Mouse (Mus musculus) intestine, embryonic 16.5 days (tissue): ENCODE data around the gene Tenm3. TPM values are rescaled to one million over a fixed set of nuclear protein-coding genes. Genes with fewer than 3 reads are reported as not detected.

Source experiments
- ATAC-seq: fragments of 200-750 bp; cut with Nextera tagmentation; 2 replicates; pipeline ENCODE4 v1.8.0; 2017; ENCODE audit warnings: moderate TSS enrichment, moderate library complexity
- H3K27ac ChIP-seq: fragments of 300-500 bp; sonication (generic); 2 replicates; pipeline ENCODE4 v1.5.1; 2014; ENCODE audit warnings: mild to moderate bottlenecking, low read length
- H3K27me3 ChIP-seq: fragments of 300-500 bp; sonication (generic); replicated peaks from 2 replicates; pipeline ENCODE4 v1.6.1; 2014; ENCODE audit warnings: low read length, control low read depth, mixed read lengths; ENCODE audit not compliant: control insufficient read depth, insufficient read depth
- H3K36me3 ChIP-seq: fragments of 300-500 bp; sonication (generic); 2 replicates; pipeline ENCODE4 v1.6.1; 2014; ENCODE audit warnings: low read length, control low read depth; ENCODE audit not compliant: control insufficient read depth, insufficient read depth
- H3K4me1 ChIP-seq: fragments of 300-500 bp; sonication (generic); 2 replicates; pipeline ENCODE4 v1.6.1; 2014; ENCODE audit warnings: low read length, control low read depth, mixed read lengths; ENCODE audit not compliant: control insufficient read depth, insufficient read depth
- H3K4me2 ChIP-seq: fragments of 300-500 bp; sonication (generic); 2 replicates; pipeline ENCODE4 v1.6.1; 2014; ENCODE audit warnings: low read depth, low read length, control low read depth
- H3K4me3 ChIP-seq: fragments of 300-500 bp; sonication (generic); 2 replicates; pipeline ENCODE4 v1.5.1; 2014; ENCODE audit warnings: mild to moderate bottlenecking, low read length
- H3K9ac ChIP-seq: fragments of 300-500 bp; sonication (generic); 2 replicates; pipeline ENCODE4 v1.6.1; 2014; ENCODE audit warnings: low read depth, low read length
- H3K9me3 ChIP-seq: fragments of 300-500 bp; sonication (generic); 2 replicates; pipeline ENCODE4 v1.6.1; 2016; ENCODE audit warnings: low read length, control low read depth; ENCODE audit not compliant: control insufficient read depth
- WGBS: fragments of 180-500 bp; shearing (Covaris S2); extraction: QIAGEN DNeasy Blood & Tissue Kit; methylation state at CpG from one replicate; pipeline ENCODE4 v1.1.7; 2014; 5-methylcytosine and 5-hydroxymethylcytosine counted together
- polyA plus RNA-seq: library from polyadenylated mRNA; unstranded; fragments of >200 nt; fragmentation: Nextera tagmentation; extraction: Ambion mirVana; gene quantifications from 2 replicates; pipeline ENCODE4 v1.2.1, GENCODE M21; 2015

The Tenm3 gene
- polyA plus RNA-seq, 1 experiment from 2014 or later: 11.3 TPM

DNA sequence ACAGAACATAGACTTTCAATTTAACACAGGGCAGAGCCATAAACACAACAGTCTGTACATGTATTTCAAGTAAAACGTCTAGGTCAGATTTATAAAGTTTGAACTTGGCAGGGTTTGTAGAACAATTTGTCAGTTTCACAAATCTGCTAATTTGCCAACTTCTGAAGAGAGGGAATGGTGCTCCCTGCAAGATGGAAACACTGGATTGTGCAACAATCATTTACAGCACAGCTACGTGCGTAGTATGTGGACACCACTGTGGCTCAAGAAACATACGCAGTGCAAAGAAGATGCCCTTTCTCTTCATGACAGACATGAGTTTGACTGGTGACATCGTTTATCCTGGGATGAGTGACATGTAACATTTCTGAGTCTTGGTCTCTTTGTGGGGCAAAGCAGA is 24.4 kb downstream of the Tenm3 start:
- H3K4me2 ChIP-seq: 0 out of 2 replicates have a peak overlapping the region, but pooled peaks have one; percentile 8

GRCm38 (mm10) chr8:48816941-48817340 is 26.8 kb downstream of the Tenm3 start:
- Histone ChIP-seq H3K36me3 (no peaks in the 10 kb centered on the region), H3K27me3 (no peaks in the 10 kb centered on the region), H3K27ac (no peak overlapping the region), H3K4me3 (peak overlapping the region; percentile 21; the same call in 1 of the 2 replicates), H3K9me3 (no peaks in the 10 kb centered on the region), H3K4me1 (no peaks in the 10 kb centered on the region), H3K4me2 (no peak overlapping the region), H3K9ac (no peak overlapping the region)
- ATAC-seq: no peak
- 60% methylated on average over 13 of the region's 13 CpGs for WGBS

More for the DNA sequence above, 24.4 kb downstream of the Tenm3 start:
- no peaks in the 10 kb centered on the region for H3K4me1 ChIP-seq
- no peaks in the 10 kb centered on the region for H3K36me3 ChIP-seq
- WGBS: 44% methylated on average over 5 of the region's 5 CpGs
- no peaks in the 10 kb centered on the region for H3K9me3 ChIP-seq
- H3K27me3 ChIP-seq: no peaks in the 10 kb centered on the region
- no peak overlapping the region for H3K9ac ChIP-seq
- H3K4me3 ChIP-seq: no peak overlapping the region
- peak; percentile 33; the same call in 1 of the 2 replicates for ATAC-seq
- 0 out of 2 replicates have a peak overlapping the region, but pooled peaks have one; percentile 31 for H3K27ac ChIP-seq

DNA sequence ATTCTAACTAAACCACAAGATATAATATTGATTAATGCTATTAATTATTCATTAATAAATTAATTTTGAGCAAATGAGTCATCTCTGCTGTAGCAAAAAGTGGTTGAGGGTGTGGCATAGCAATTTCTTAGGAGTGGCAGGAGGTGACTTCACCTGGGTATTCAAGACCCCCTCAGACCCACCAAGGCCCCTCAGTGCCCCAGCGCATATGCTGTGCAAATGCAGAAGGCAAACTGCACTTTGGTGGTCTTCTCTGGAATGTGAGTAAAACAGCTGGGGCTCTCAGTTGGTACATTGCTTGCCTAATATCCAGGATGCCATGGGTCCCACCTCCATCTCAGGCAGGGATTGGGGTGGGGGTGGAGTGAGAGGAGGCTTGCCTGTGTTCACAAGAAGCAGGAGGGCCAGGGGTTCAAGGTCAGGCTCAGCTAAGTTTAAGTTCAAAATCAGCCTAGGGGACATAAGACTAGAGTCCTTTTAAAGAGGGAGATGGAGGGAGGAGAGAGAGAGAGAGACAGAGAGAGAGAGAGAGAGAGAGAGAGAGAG is 31.5 kb downstream of the Tenm3 start:
- no peak for ATAC-seq
- no peaks in the 10 kb centered on the region for H3K27me3 ChIP-seq
- H3K4me1 ChIP-seq: no peaks in the 10 kb centered on the region
- no peaks in the 10 kb centered on the region for H3K36me3 ChIP-seq
- no peak overlapping the region for H3K4me3 ChIP-seq
- no peak overlapping the region for H3K4me2 ChIP-seq
- no peak overlapping the region for H3K9ac ChIP-seq
- WGBS: 89% methylated on average over 1 of the region's 1 CpGs
- no peak overlapping the region for H3K27ac ChIP-seq
- H3K9me3 ChIP-seq: no peaks in the 10 kb centered on the region

GRCm38 (mm10) chr8:48810615-48811014 is 33.1 kb downstream of the Tenm3 start:
- WGBS: 76% methylated on average over 1 of the region's 1 CpGs
- Histone ChIP-seq H3K4me1 (no peaks in the 10 kb centered on the region), H3K36me3 (no peaks in the 10 kb centered on the region), H3K9me3 (no peaks in the 10 kb centered on the region), H3K9ac (no peak overlapping the region), H3K4me3 (no peak overlapping the region), H3K27ac (no peak overlapping the region), H3K4me2 (no peak overlapping the region), H3K27me3 (no peaks in the 10 kb centered on the region)
- ATAC-seq: no peak

- H3K27ac ChIP-seq: no peak overlapping the region
- no peaks in the 10 kb centered on the region for H3K9me3 ChIP-seq
- no peaks in the 10 kb centered on the region for H3K36me3 ChIP-seq
- no peaks in the 10 kb centered on the region for H3K4me1 ChIP-seq
- no peak overlapping the region for H3K4me3 ChIP-seq
- no peak overlapping the region for H3K9ac ChIP-seq
- WGBS: 47% methylated on average over 3 of the region's 3 CpGs
- peak; percentile 68 for ATAC-seq
- H3K27me3 ChIP-seq: no peaks in the 10 kb centered on the region
- no peak overlapping the region for H3K4me2 ChIP-seq
Observed at GRCm38 (mm10) chr8:48809104-48809503, 34.6 kb downstream of the Tenm3 start.

DNA sequence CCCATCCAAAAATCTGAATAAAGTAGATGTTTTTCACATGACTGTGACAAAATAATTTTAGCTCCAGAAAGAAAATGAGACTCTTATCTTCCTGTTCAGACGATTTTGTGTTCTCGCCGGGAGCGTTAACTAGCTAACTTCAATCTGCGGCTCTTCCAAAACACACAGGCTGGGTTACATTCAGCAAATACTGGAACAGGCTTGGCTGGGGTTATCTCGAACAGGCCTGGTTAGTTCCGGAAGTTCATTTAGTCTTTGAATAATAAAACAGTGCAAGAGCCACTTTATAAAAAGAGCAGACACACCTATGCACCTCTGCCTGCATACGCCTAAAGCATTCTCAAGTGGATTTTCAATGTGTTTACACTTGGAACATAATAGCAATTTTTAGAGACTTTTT is 40.7 kb downstream of the Tenm3 start:
- no peak for ATAC-seq
- no peaks in the 10 kb centered on the region for H3K9me3 ChIP-seq
- no peak overlapping the region for H3K27ac ChIP-seq
- no peaks in the 10 kb centered on the region for H3K27me3 ChIP-seq
- H3K4me2 ChIP-seq: no peak overlapping the region
- 67% methylated on average over 8 of the region's 8 CpGs for WGBS
- no peaks in the 10 kb centered on the region for H3K36me3 ChIP-seq
- H3K4me3 ChIP-seq: no peak overlapping the region
- H3K9ac ChIP-seq: no peak overlapping the region
- H3K4me1 ChIP-seq: no peaks in the 10 kb centered on the region

GRCm38 (mm10) chr8:48802231-48802630 is 41.5 kb downstream of the Tenm3 start:
- Histone ChIP-seq H3K4me3 (no peak overlapping the region), H3K4me1 (no peaks in the 10 kb centered on the region), H3K27ac (no peak overlapping the region), H3K4me2 (no peak overlapping the region), H3K9me3 (no peaks in the 10 kb centered on the region), H3K27me3 (no peaks in the 10 kb centered on the region), H3K36me3 (no peaks in the 10 kb centered on the region), H3K9ac (no peak overlapping the region)
- WGBS: 79% methylated on average over 8 of the region's 8 CpGs
- ATAC-seq: no peak

- Histone ChIP-seq H3K9ac (no peak overlapping the region), H3K27ac (no peak overlapping the region), H3K4me3 (no peak overlapping the region), H3K27me3 (no peaks in the 10 kb centered on the region), H3K9me3 (no peaks in the 10 kb centered on the region), H3K36me3 (no peaks in the 10 kb centered on the region), H3K4me1 (no peaks in the 10 kb centered on the region), H3K4me2 (no peak overlapping the region)
- WGBS: 64% methylated on average over 5 of the region's 5 CpGs
- ATAC-seq: no peak; the same call in 1 of the 2 replicates
Observed at GRCm38 (mm10) chr8:48797955-48798359, 45.8 kb downstream of the Tenm3 start.

GRCm38 (mm10) chr8:48794285-48794684 is 49.5 kb downstream of the Tenm3 start:
- Histone ChIP-seq H3K9me3 (no peaks in the 10 kb centered on the region), H3K4me3 (no peak overlapping the region), H3K27me3 (no peaks in the 10 kb centered on the region), H3K4me2 (no peak overlapping the region), H3K36me3 (no peaks in the 10 kb centered on the region), H3K9ac (no peak overlapping the region), H3K4me1 (no peaks in the 10 kb centered on the region), H3K27ac (no peak overlapping the region)
- no peak for ATAC-seq
- WGBS: 49% methylated on average over 7 of the region's 7 CpGs

- H3K9ac ChIP-seq: no peak overlapping the region
- no peaks in the 10 kb centered on the region for H3K4me1 ChIP-seq
- H3K36me3 ChIP-seq: no peaks in the 10 kb centered on the region
- H3K27me3 ChIP-seq: no peaks in the 10 kb centered on the region
- H3K27ac ChIP-seq: no peak overlapping the region
- H3K4me2 ChIP-seq: no peak overlapping the region
- no peak for ATAC-seq
- H3K4me3 ChIP-seq: no peak overlapping the region
- WGBS: 80% methylated on average over 8 of the region's 8 CpGs
- H3K9me3 ChIP-seq: no peaks in the 10 kb centered on the region
Observed at GRCm38 (mm10) chr8:48793729-48794128, 50.0 kb downstream of the Tenm3 start.
